Mouse (Mus musculus): Measurements from ENCODE around the gene Cdh7.
A peak's percentile ranks its signal among the peaks of the same experiment; 100 is the strongest.

The Cdh7 gene

GRCm38 (mm10) chr1:109982064-109982808, at the start of gene Cdh7:
Gene Cdh7, plus strand, starts transcription at chr1:109982431.
- peak; percentile 19 to 43 for DNase-seq (ENCODE audit: low spot score in 2 of 2)

- no peak for DNase-seq (ENCODE audit: low spot score in 2 of 2)
Observed at GRCm38 (mm10) chr1:109932674-109933073, 49.6 kb upstream of the Cdh7 start.

GRCm38 (mm10) chr1:109948571-109948970, 33.7 kb upstream of the Cdh7 start:
- no peak for DNase-seq (ENCODE audit: low spot score in 2 of 2)

GRCm38 (mm10) chr1:109971721-109972425, 10.4 kb upstream of the Cdh7 start:
- no peak for DNase-seq (ENCODE audit: low spot score in 2 of 2)

- DNase-seq (ENCODE audit: low spot score in 2 of 2), result no peak
Observed at GRCm38 (mm10) chr1:109972426-109973015, 9.7 kb upstream of the Cdh7 start.

GRCm38 (mm10) chr1:109982809-109983536, 742 bp downstream of the Cdh7 start:
- peak in 1 of 2 experiments; percentile 41 for DNase-seq (ENCODE audit: low spot score in 2 of 2)

GRCm38 (mm10) chr1:109983537-109983912, 1.3 kb downstream of the Cdh7 start:
- no peak for DNase-seq (ENCODE audit: low spot score in 2 of 2)

GRCm38 (mm10) chr1:109984776-109985175, 2.5 kb downstream of the Cdh7 start:
- no peak for DNase-seq (ENCODE audit: low spot score in 2 of 2)

GRCm38 (mm10) chr1:109985468-109985867, 3.2 kb downstream of the Cdh7 start:
- peak in 1 of 2 experiments; percentile 15 for DNase-seq (ENCODE audit: low spot score in 2 of 2)

DNA sequence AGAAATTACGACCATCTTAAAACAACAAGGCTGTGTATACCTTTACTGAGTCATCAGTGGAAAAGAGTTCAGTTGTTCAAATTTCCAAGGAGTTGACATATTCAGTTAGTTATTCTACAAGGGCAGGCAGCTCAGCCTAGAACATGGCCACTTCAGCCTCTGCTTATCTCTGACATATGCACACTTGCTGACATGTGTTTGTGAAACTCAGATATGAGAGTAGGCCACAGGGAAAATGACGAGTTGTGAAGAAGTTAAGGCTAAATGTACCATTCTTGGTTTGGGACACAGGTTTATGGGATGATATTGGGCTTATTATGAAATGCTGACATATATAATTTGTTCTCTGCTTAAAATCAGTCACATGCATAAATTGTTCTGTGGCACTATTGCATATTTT, 7.3 kb downstream of the Cdh7 start:
- no peak for DNase-seq (ENCODE audit: low spot score in 2 of 2)

DNA sequence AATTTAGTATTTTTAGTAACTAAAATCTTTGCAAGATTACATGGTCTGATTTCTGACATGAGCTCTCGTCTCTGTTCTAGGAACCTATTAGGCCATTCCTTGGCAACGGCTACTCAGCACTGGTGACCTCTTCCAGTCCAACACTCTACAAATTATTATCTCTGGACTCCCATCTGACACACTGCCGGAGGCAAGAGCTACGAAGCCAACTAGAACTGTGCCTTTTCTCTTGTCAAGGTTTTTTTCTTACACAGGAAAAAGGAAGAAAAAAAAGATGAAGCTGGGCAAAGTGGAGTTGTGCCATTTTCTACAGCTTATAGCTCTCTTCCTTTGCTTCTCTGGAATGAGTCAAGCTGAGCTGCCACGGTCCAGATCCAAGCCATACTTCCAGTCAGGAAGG, 11.7 kb downstream of the Cdh7 start:
- no peak for DNase-seq (ENCODE audit: low spot score in 2 of 2)

DNA sequence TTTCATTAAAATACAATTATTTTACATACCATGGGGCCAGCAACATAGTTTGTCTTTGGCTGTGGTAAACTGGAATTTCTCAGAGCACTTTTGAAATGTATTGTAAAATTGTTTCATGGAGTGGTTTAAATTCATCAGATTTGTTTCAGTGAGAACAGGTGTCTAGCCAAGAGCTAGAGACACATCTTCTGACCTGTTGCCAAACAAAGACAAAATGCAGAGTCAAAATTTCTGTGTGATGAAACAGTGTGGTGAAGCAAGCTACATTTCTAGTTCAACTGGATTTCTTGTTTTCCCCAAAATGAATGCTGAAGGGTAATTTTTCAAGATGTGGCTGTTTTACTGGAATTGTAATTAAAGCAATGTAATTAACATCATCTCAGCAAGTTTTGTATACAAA, 22.2 kb downstream of the Cdh7 start:
- DNase-seq (ENCODE audit: low spot score in 2 of 2), result no peak

DNA sequence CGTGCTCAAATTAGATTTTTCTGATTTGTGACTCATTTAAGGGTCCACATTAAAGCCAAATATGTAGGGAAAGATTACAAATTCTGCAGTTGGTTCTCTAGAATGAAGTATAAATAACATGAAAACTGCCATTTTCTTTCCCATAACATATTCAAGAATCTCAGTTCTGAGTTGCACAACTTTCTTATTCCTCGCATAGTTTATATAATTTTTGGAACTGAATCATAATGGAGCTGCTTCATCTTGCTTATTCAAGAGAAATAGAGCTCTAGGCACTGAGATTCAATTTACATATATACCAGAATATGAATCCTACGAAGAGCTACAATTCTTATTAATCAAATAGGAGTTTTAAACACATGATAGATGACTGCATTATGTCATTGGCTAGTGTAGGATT, 22.8 kb downstream of the Cdh7 start:
- no peak for DNase-seq (ENCODE audit: low spot score in 2 of 2)

DNA sequence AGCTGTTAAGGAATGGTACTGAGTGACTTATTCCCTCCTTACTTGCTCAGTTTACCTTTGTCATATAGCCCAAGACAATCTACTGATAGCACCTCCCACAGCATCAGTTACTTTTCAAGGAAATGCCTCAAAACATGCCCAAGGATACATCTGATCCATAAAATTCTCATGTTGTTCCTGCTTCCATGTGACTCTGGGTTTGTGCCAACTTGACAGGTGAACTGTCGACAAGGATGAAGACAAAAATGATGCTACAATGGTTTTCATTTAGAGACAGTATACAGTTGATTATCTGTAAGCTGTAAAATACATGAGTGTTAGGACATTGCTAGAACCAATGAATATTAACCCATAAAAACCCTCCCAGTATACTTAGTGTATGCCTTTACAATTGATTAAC, 29.9 kb downstream of the Cdh7 start:
- DNase-seq (ENCODE audit: low spot score in 2 of 2), result no peak

DNA sequence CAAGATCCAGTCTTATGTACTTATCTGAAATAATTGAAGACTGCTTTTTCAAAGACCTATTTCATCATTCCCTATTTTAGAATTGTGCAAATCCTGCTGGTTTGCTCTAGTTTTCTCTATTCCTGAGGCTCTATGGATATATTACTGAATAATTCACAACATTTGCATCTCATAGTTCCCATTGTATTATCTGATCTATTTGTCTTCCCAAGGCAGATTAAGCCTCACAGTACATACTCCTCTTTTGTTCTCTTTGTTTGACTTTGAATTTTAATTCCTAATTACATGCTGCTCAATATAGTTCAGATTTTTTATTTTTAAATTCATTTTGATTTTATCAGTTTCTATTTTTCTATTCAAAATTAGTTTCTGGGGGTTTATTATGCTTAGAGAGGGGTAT, 74.1 kb downstream of the Cdh7 start:
- no peak for DNase-seq (ENCODE audit: low spot score in 2 of 2)

DNA sequence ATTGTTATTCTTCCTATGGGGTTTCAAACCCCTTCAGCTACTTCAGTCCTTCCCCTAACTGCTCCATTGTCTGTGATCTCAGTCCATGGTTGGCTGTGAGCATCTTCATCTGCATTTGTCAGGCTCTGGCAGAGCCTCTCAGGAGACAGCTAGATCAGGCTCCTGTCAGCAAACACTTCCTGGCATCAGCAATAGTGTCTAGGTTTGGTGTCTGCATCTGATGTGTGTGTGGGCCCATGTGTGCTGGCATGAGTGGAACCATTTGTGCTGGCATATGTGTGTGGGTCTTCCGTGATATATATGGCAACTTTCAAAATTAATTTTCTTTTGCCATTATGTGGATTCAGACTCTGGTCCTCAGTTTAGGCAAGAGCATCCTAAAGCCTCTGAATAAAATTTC, 85.2 kb downstream of the Cdh7 start:
- peak; percentile 31 to 47 for DNase-seq (ENCODE audit: low spot score in 2 of 2)

DNA sequence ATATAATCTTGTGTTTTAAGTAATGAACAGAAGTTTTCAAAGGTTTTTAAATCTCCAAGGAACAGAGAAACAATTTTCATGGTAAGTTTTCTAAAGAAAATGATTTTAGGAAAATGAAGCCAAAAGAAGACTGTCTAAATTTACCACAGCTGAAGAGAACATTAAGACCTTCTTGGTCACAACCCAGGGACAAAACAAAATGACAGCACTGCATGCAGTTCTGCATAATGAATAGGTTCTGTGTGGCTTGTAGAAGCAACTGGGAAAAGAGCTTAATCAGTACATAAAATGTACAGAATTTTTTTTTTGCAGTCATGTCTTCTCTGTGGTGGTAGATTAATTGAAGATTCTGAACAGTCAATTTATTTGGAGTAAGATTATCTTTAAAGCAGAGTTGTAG, 96.2 kb downstream of the Cdh7 start:
- peak; percentile 8 to 28 for DNase-seq (ENCODE audit: low spot score in 2 of 2)

DNA sequence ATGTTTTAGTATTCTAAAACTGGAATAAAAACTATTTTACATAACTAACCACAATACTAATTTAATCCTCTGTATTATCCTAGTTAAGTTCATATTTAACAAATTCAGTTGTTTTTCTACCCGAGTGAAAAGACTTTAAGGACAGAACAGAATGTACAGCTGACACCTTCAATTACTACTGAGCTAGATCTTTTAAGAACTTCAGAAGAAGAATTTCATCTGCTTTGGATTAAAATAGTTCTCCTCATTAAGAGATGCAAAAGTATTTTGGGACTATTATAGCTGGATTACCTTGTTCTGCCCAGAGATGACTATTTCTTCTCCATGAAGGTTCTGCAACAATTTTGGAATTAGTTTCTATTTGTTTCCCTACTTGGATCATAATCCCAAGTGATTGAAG, 135.8 kb downstream of the Cdh7 start:
- peak in 1 of 2 experiments; percentile 0 for DNase-seq (ENCODE audit: low spot score in 2 of 2)

- DNase-seq (ENCODE audit: low spot score in 2 of 2), result no peak
Observed at GRCm38 (mm10) chr1:110118862-110119261, 136.6 kb downstream of the Cdh7 start.

GRCm38 (mm10) chr1:110171459-110171858, 189.2 kb downstream of the Cdh7 start:
- DNase-seq (ENCODE audit: low spot score in 2 of 2), result peak in 1 of 2 experiments; percentile 8
